Mouse (Mus musculus): ENCODE results near the gene March9. TPM values are rescaled to one million over a fixed set of nuclear protein-coding genes. Genes with fewer than 3 reads are reported as not detected.

Gene March9
- polyA plus RNA-seq, 1 experiment from 2014 or later: 2.2 TPM

DNA sequence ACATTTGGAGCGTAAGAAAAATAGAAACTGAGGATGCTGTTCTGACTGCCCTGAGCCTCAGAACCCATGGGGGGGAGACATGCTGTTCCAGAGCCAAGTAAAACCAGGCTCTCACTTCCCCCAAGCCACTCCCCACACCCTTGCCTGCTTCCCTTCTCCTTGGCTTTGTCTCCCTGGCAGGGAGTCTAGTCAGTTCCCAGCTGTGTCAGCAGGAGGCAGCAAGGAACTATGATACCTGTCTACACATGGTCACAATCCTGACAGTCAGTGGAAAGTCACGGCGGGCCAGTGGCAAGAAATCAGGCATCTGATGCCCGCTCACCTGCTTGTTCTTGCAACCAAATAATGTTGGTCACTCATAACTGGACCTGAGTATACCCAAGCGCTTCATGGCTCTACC is 43.5 kb downstream of the March9 start:
- WGBS: 56% methylated on average over 5 of the region's 5 CpGs
- no peak overlapping the region for H3K27ac ChIP-seq

More for the DNA sequence above, 43.5 kb downstream of the March9 start:
- Histone ChIP-seq H3K36me3 (no peaks in the 10 kb centered on the region), H3K27me3 (no peaks in the 10 kb centered on the region), H3K9me3 (no peaks in the 10 kb centered on the region), H3K4me3 (no peak overlapping the region), H3K4me1 (no peaks in the 10 kb centered on the region; the same call in 1 of the 2 replicates), H3K4me2 (replicated peaks) (no peak overlapping the region), H3K9ac (no peak overlapping the region)
- ATAC-seq (ENCODE audit: insufficient number of reproducible peaks, insufficient read depth, low FRiP score, low TSS enrichment): no peak

Other genes starting within 250 kb of the March9 start
- 21.8 and 23.9 TPM in 2 replicates for gene Atp23, start 158.8 kb downstream of the March9 start, polyA plus RNA-seq (2016; fragmentation: Nextera tagmentation; extraction: Ambion mirVana)
- 85.1 and 91.0 TPM in 2 replicates for gene Ctdsp2, start 81.5 kb downstream of the March9 start, polyA plus RNA-seq (2016; fragmentation: Nextera tagmentation; extraction: Ambion mirVana)
- 3.3 and 3.9 TPM in 2 replicates for gene Avil, start 59.5 kb downstream of the March9 start, polyA plus RNA-seq (2016; fragmentation: Nextera tagmentation; extraction: Ambion mirVana)
- gene Tsfm, start 29.3 kb downstream of the March9 start, polyA plus RNA-seq (2016; fragmentation: Nextera tagmentation; extraction: Ambion mirVana): 76.5 and 84.1 TPM in 2 replicates
- 51.6 and 53.1 TPM in 2 replicates for gene Mettl1, start 18.8 kb downstream of the March9 start, polyA plus RNA-seq (2016; fragmentation: Nextera tagmentation; extraction: Ambion mirVana)
- gene Eef1akmt3, start 18.7 kb downstream of the March9 start, polyA plus RNA-seq (2016; fragmentation: Nextera tagmentation; extraction: Ambion mirVana): 0.45 and 0.61 TPM in 2 replicates
- 0.09 and 0.10 TPM in 2 replicates for gene Cyp27b1, start 11.9 kb downstream of the March9 start, polyA plus RNA-seq (2016; fragmentation: Nextera tagmentation; extraction: Ambion mirVana)
- gene Cdk4, start 3.4 kb upstream of the March9 start, polyA plus RNA-seq (2016; fragmentation: Nextera tagmentation; extraction: Ambion mirVana): 2,215 and 2,234 TPM in 2 replicates
- 167 and 170 TPM in 2 replicates for gene Tspan31, start 10.1 kb upstream of the March9 start, polyA plus RNA-seq (2016; fragmentation: Nextera tagmentation; extraction: Ambion mirVana)
- 0.32 and 0.82 TPM in 2 replicates for gene Agap2, start 15.1 kb upstream of the March9 start, polyA plus RNA-seq (2016; fragmentation: Nextera tagmentation; extraction: Ambion mirVana)
- gene Os9, start 60.9 kb upstream of the March9 start, polyA plus RNA-seq (2016; fragmentation: Nextera tagmentation; extraction: Ambion mirVana): 72.9 and 75.7 TPM in 2 replicates
- 4.6 and 6.2 TPM in 2 replicates for gene B4galnt1, start 105.0 kb upstream of the March9 start, polyA plus RNA-seq (2016; fragmentation: Nextera tagmentation; extraction: Ambion mirVana)
- 1.9 and 3.0 TPM in 2 replicates for gene Slc26a10, start 120.5 kb upstream of the March9 start, polyA plus RNA-seq (2016; fragmentation: Nextera tagmentation; extraction: Ambion mirVana)
- 85.0 and 96.5 TPM in 2 replicates for gene Arhgef25, start 129.9 kb upstream of the March9 start, polyA plus RNA-seq (2016; fragmentation: Nextera tagmentation; extraction: Ambion mirVana)
- 172 and 173 TPM in 2 replicates for gene Dtx3, start 135.5 kb upstream of the March9 start, polyA plus RNA-seq (2016; fragmentation: Nextera tagmentation; extraction: Ambion mirVana)
- gene Pip4k2c, start 151.4 kb upstream of the March9 start, polyA plus RNA-seq (2016; fragmentation: Nextera tagmentation; extraction: Ambion mirVana): 29.0 and 30.5 TPM in 2 replicates
- 13.5 and 16.8 TPM in 2 replicates for gene Kif5a, start 203.2 kb upstream of the March9 start, polyA plus RNA-seq (2016; fragmentation: Nextera tagmentation; extraction: Ambion mirVana)
- 199 and 213 TPM in 2 replicates for gene Dctn2, start 206.2 kb upstream of the March9 start, polyA plus RNA-seq (2016; fragmentation: Nextera tagmentation; extraction: Ambion mirVana)
- gene Mbd6, start 228.8 kb upstream of the March9 start, polyA plus RNA-seq (2016; fragmentation: Nextera tagmentation; extraction: Ambion mirVana): 17.2 and 23.3 TPM in 2 replicates

Measured in embryonic facial prominence, embryonic 12.5 days (tissue).